19 mouse cellular contexts compared by ENCODE assay signal in the genomic region with DNA sequence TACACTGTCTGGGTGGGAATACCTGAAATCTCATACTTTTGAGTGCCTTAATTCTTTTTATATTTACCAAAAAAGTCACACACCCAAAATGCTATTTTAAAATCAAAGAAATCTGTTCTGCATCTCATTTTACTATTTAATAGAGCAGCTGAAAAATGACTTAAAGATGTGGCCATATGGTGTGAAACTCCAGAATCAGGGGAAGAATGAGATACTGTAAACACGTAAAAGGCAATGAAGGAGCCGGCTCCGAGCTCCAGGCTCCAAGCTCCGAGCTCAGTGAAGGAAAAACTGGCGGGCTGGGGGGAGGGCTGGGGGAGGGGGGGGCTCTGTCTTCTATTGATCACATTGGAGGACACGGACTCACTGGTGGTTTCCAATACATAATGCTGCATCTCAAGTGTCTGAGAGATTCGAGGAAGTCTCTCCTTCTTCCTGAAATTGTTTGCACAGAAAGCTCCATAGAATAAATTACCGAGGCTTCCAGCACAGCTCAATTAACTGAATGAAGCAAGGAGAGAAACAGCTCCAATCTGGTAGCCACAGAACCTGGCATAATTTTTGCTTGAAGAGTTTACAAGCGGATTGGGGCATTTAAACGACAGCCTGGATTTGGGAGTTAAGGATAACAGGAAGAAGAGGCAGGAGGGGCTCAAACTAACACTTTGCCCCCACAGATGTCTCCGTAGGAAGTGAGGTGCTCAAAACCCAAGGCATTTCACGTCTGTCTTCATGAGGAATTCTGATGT.
A peak's percentile ranks its signal among the peaks of the same experiment; 100 is the strongest.
DNase-seq lines count a peak whose midpoint lies in the region; ATAC-seq and TF ChIP-seq lines count a peak whose summit lies in the region.
"Had no signal": no experiment of that assay in that cellular context is flagged by ENCODE, and none has a peak within 500 bp of the region (broad histone marks: within the 10 kb centered on the region; RNA-seq: fewer than 3 reads in every experiment).

No protein-coding gene starts in this region.

- no peak for TF ChIP-seq CTCF in stomach, postnatal 0 days (IDR thresholded peaks at IDR 0.05; ENCODE audit: low read depth)

- H3K4me2 ChIP-seq in hindbrain, embryonic 15.5 days = peak overlapping the region; percentile 35; the same call in 1 of the 2 replicates
- no peak overlapping the region for H3K4me2 ChIP-seq in hindbrain, embryonic 11.5 days (replicated peaks; ENCODE audit: low read depth, low read length)
- H3K4me2 ChIP-seq in stomach, embryonic 16.5 days (ENCODE audit: low read depth, low read length) = peak overlapping the region; percentile 32; the same call in 1 of the 2 replicates
- H3K4me2 ChIP-seq in stomach, postnatal 0 days (replicated peaks; ENCODE audit: low read depth) = no peak overlapping the region
- H3K4me2 ChIP-seq: limb, embryonic 13.5 days had no signal

- no peaks in the 10 kb centered on the region for H3K36me3 ChIP-seq in hindbrain, embryonic 15.5 days
- H3K36me3 ChIP-seq in hindbrain, embryonic 11.5 days (ENCODE audit: control insufficient read depth, insufficient read depth, low read length) = no peaks in the 10 kb centered on the region
- no peaks in the 10 kb centered on the region for H3K36me3 ChIP-seq in stomach, embryonic 16.5 days (ENCODE audit: control insufficient read depth, insufficient read depth, low read length)
- no peaks in the 10 kb centered on the region for H3K36me3 ChIP-seq in stomach, postnatal 0 days (ENCODE audit: control insufficient read depth, insufficient read depth, low read length)
- H3K36me3 ChIP-seq: G1E; limb, embryonic 13.5 days had no signal

- H3K4me3 ChIP-seq in hindbrain, embryonic 15.5 days = no peak overlapping the region
- H3K4me3 ChIP-seq in hindbrain, embryonic 11.5 days (ENCODE audit: low read depth, low read length) = no peak overlapping the region
- H3K4me3 ChIP-seq in stomach, embryonic 16.5 days (replicated peaks; ENCODE audit: low read length) = no peak overlapping the region
- H3K4me3 ChIP-seq in stomach, postnatal 0 days (ENCODE audit: low read depth, low read length) = no peak overlapping the region
- H3K4me3 ChIP-seq: gastrocnemius, adult 2 months; limb, embryonic 13.5 days had no signal

- no peak for ATAC-seq in hindbrain, embryonic 15.5 days (ENCODE audit: low FRiP score, low read depth)
- no peak for ATAC-seq in hindbrain, embryonic 11.5 days (ENCODE audit: low FRiP score)
- no peak for ATAC-seq in stomach, embryonic 16.5 days (ENCODE audit: insufficient read depth, low FRiP score)
- ATAC-seq in stomach, postnatal 0 days (ENCODE audit: low FRiP score, low TSS enrichment) = no peak
- ATAC-seq: inflammation-experienced regulatory T-cells, adult 6 months had no signal

- H3K27ac ChIP-seq in hindbrain, embryonic 15.5 days (replicated peaks) = no peak overlapping the region
- no peak overlapping the region for H3K27ac ChIP-seq in hindbrain, embryonic 11.5 days (ENCODE audit: low read depth, low read length)
- H3K27ac ChIP-seq in stomach, embryonic 16.5 days (ENCODE audit: low read length) = no peak overlapping the region
- H3K27ac ChIP-seq in stomach, postnatal 0 days (replicated peaks) = no peak overlapping the region
- H3K27ac ChIP-seq: gastrocnemius, adult 2 months; kidney, postnatal 0 days; limb, embryonic 13.5 days had no signal

- intact Hi-C loops in left cerebral cortex, postnatal 25 days (cut with DNase I) = loop anchor here (5.0 kb wide), 2 partner anchors 58 to 72 kb away; no protein-coding TSS in a partner anchor

- no peak for TF ChIP-seq EP300 in stomach, postnatal 0 days (optimal IDR thresholded peaks at IDR 0.05)

- H3K27me3 ChIP-seq in hindbrain, embryonic 15.5 days = 0 out of 2 replicates have a peak, but pooled peaks cover 2% of the 10 kb centered on the region
- no peaks in the 10 kb centered on the region for H3K27me3 ChIP-seq in hindbrain, embryonic 11.5 days (ENCODE audit: control insufficient read depth, insufficient read depth, low read length)
- no peaks in the 10 kb centered on the region for H3K27me3 ChIP-seq in stomach, embryonic 16.5 days (ENCODE audit: control insufficient read depth, insufficient read depth, low read length)
- no peaks in the 10 kb centered on the region for H3K27me3 ChIP-seq in stomach, postnatal 0 days (ENCODE audit: control insufficient read depth, insufficient read depth, low read length)

- H3K9me3 ChIP-seq in hindbrain, embryonic 15.5 days = no peaks in the 10 kb centered on the region
- H3K9me3 ChIP-seq in hindbrain, embryonic 11.5 days (ENCODE audit: control insufficient read depth, low read length) = no peaks in the 10 kb centered on the region
- no peaks in the 10 kb centered on the region for H3K9me3 ChIP-seq in stomach, embryonic 16.5 days (replicated peaks; ENCODE audit: control insufficient read depth, low read length)
- H3K9me3 ChIP-seq in stomach, postnatal 0 days (ENCODE audit: control insufficient read depth, low read length) = no peaks in the 10 kb centered on the region
- H3K9me3 ChIP-seq: G1E; limb, embryonic 13.5 days had no signal

- WGBS in hindbrain, embryonic 15.5 days = 37% methylated on average over 12 of the region's 12 CpGs
- 51% methylated on average over 12 of the region's 12 CpGs for WGBS in hindbrain, embryonic 11.5 days
- 31% methylated on average over 12 of the region's 12 CpGs for WGBS in stomach, embryonic 16.5 days
- WGBS in stomach, postnatal 0 days = 35% methylated on average over 12 of the region's 12 CpGs

- H3K9ac ChIP-seq in hindbrain, embryonic 15.5 days = no peak overlapping the region
- H3K9ac ChIP-seq in hindbrain, embryonic 11.5 days (ENCODE audit: low read depth, low read length) = no peak overlapping the region
- no peak overlapping the region for H3K9ac ChIP-seq in stomach, embryonic 16.5 days (ENCODE audit: low read length)
- H3K9ac ChIP-seq in stomach, postnatal 0 days (ENCODE audit: low read length) = no peak overlapping the region
- H3K9ac ChIP-seq: limb, embryonic 13.5 days had no signal

- H3K4me1 ChIP-seq in hindbrain, embryonic 15.5 days (replicated peaks) = no peaks in the 10 kb centered on the region; the same call in 1 of the 2 replicates
- no peaks in the 10 kb centered on the region for H3K4me1 ChIP-seq in hindbrain, embryonic 11.5 days (replicated peaks; ENCODE audit: control insufficient read depth, insufficient read depth, low read length)
- H3K4me1 ChIP-seq in stomach, embryonic 16.5 days (ENCODE audit: control insufficient read depth, insufficient read depth, low read length) = 0 out of 2 replicates have a peak, but pooled peaks cover 11% of the 10 kb centered on the region
- H3K4me1 ChIP-seq in stomach, postnatal 0 days (replicated peaks; ENCODE audit: control insufficient read depth, insufficient read depth) = no peaks in the 10 kb centered on the region

- DNase-seq in hindbrain, embryonic 11.5 days (ENCODE audit: low spot score) = no peak
- peak; percentile 26 to 57 for DNase-seq in left cerebral cortex, postnatal 25 days (ENCODE audit: low spot score in 2 of 2)
- no peak for DNase-seq in left cerebral cortex, adult 8-10 months (ENCODE audit: low spot score in 2 of 2)
- DNase-seq in stomach, postnatal 0 days (ENCODE audit: low spot score) = no peak
- DNase-seq in telencephalon, adult 2 months (ENCODE audit: low read depth, low spot score) = peak; percentile 47
- no peak for DNase-seq in T-cell, adult 2 months (ENCODE audit: low spot score)
- DNase-seq: adrenal gland, adult 8-10 months; cerebellum, adult 9-10 months; gastrocnemius, adult 2 months; heart, adult 11 months; lung, postnatal 14 days; spleen, adult 18-20 months; thymus, postnatal 4 days had no signal

Comparison
In these comparisons a context has a peak if more than half of its experiments do, and no peak if none do; other contexts are left out.
1. H3K4me2 ChIP-seq: peak in hindbrain, embryonic 15.5 days (single experiment) and stomach, embryonic 16.5 days (single experiment); none in hindbrain, embryonic 11.5 days (single experiment) and stomach, postnatal 0 days (single experiment).
2. DNase-seq: peak in left cerebral cortex, postnatal 25 days (2 of 2) and telencephalon, adult 2 months (single experiment); none in hindbrain, embryonic 11.5 days (single experiment), left cerebral cortex, adult 8-10 months (0 of 2), stomach, postnatal 0 days (single experiment) and T-cell, adult 2 months (single experiment).